In the genomic region with DNA sequence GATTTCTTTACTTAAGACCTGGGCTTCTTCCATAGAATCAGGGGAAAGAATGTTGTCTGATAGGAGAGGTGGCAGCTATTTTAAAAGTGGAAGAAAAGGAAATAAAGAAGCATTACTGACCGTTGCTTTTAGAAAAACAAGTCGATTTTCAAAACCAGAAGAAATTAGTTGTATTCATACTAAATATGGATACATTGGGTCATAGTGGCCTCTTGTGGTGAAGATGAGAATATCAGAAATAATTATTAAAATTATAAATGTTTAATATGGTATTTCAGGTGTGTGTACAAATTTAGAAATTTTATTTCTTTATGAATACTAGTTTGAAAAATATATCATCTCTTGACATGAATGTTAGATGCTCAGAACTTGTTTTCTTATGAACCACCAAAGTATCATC, we compare ENCODE assay signal across 19 mouse cellular contexts.
DNase-seq lines count a peak whose midpoint lies in the region; ATAC-seq and TF ChIP-seq lines count a peak whose summit lies in the region.
"Had no signal": no experiment of that assay in that cellular context is flagged by ENCODE, and none has a peak within 500 bp of the region (broad histone marks: within the 10 kb centered on the region; RNA-seq: fewer than 3 reads in every experiment).

No protein-coding gene starts in this region.

- DNase-seq in forebrain, embryonic 14.5 days (ENCODE audit: low spot score): peak; percentile 37
- DNase-seq in midbrain, embryonic 14.5 days: peak; percentile 67
- DNase-seq in adipocyte (ENCODE audit: low spot score): peak; percentile 23
- DNase-seq: adrenal gland, postnatal 10 days; B cell, adult 2 months; cerebellum, postnatal 14 days; gastrocnemius, postnatal 25 days; lung, adult 2 months; right cerebral cortex, postnatal 14 days had no signal

- no peak overlapping the region for H3K4me3 ChIP-seq in forebrain, embryonic 14.5 days (ENCODE audit: low read depth, low read length)
- H3K4me3 ChIP-seq in forebrain, embryonic 15.5 days: no peak overlapping the region
- no peak overlapping the region for H3K4me3 ChIP-seq in intestine, postnatal 0 days (ENCODE audit: low read depth, low read length)
- no peak overlapping the region for H3K4me3 ChIP-seq in intestine, embryonic 15.5 days (replicated peaks)
- no peak overlapping the region for H3K4me3 ChIP-seq in midbrain, embryonic 14.5 days (replicated peaks; ENCODE audit: low read depth, low read length)
- no peak overlapping the region for H3K4me3 ChIP-seq in midbrain, embryonic 16.5 days (ENCODE audit: low read depth, low read length)
- no peak overlapping the region for H3K4me3 ChIP-seq in kidney, embryonic 15.5 days (replicated peaks)
- H3K4me3 ChIP-seq: hindbrain, embryonic 12.5 days; myocyte; stomach, embryonic 15.5 days had no signal

- no peaks in the 10 kb centered on the region for H3K36me3 ChIP-seq in forebrain, embryonic 14.5 days (ENCODE audit: control insufficient read depth, insufficient read depth, low read length)
- no peaks in the 10 kb centered on the region for H3K36me3 ChIP-seq in forebrain, embryonic 15.5 days
- H3K36me3 ChIP-seq in intestine, postnatal 0 days (ENCODE audit: control insufficient read depth, insufficient read depth): no peaks in the 10 kb centered on the region
- H3K36me3 ChIP-seq in intestine, embryonic 15.5 days: no peaks in the 10 kb centered on the region
- no peaks in the 10 kb centered on the region for H3K36me3 ChIP-seq in midbrain, embryonic 14.5 days (ENCODE audit: control insufficient read depth, insufficient read depth, low read length)
- no peaks in the 10 kb centered on the region for H3K36me3 ChIP-seq in midbrain, embryonic 16.5 days (ENCODE audit: control insufficient read depth, insufficient read depth, low read length)
- H3K36me3 ChIP-seq in kidney, embryonic 15.5 days: no peaks in the 10 kb centered on the region
- H3K36me3 ChIP-seq: hindbrain, embryonic 12.5 days; stomach, embryonic 15.5 days had no signal

- H3K4me1 ChIP-seq in forebrain, embryonic 14.5 days (ENCODE audit: control insufficient read depth, insufficient read depth, low read length): no peaks in the 10 kb centered on the region
- H3K4me1 ChIP-seq in forebrain, embryonic 15.5 days: no peaks in the 10 kb centered on the region
- no peaks in the 10 kb centered on the region for H3K4me1 ChIP-seq in intestine, postnatal 0 days (replicated peaks; ENCODE audit: control insufficient read depth, insufficient read depth, low read length)
- H3K4me1 ChIP-seq in intestine, embryonic 15.5 days (replicated peaks): no peaks in the 10 kb centered on the region
- H3K4me1 ChIP-seq in midbrain, embryonic 14.5 days (ENCODE audit: control insufficient read depth, insufficient read depth, low read length): no peaks in the 10 kb centered on the region
- H3K4me1 ChIP-seq in midbrain, embryonic 16.5 days (ENCODE audit: control insufficient read depth, insufficient read depth, low read length): no peaks in the 10 kb centered on the region
- no peaks in the 10 kb centered on the region for H3K4me1 ChIP-seq in kidney, embryonic 15.5 days
- H3K4me1 ChIP-seq: hindbrain, embryonic 12.5 days; stomach, embryonic 15.5 days had no signal

- H3K9ac ChIP-seq in forebrain, embryonic 14.5 days (ENCODE audit: low read length): no peak overlapping the region
- H3K9ac ChIP-seq in forebrain, embryonic 15.5 days (replicated peaks): no peak overlapping the region
- no peak overlapping the region for H3K9ac ChIP-seq in intestine, postnatal 0 days (ENCODE audit: low read depth, low read length)
- H3K9ac ChIP-seq in intestine, embryonic 15.5 days: no peak overlapping the region
- no peak overlapping the region for H3K9ac ChIP-seq in midbrain, embryonic 14.5 days (replicated peaks; ENCODE audit: low read length)
- no peak overlapping the region for H3K9ac ChIP-seq in midbrain, embryonic 16.5 days (ENCODE audit: low read depth, low read length)
- no peak overlapping the region for H3K9ac ChIP-seq in kidney, embryonic 15.5 days
- H3K9ac ChIP-seq: hindbrain, embryonic 12.5 days; stomach, embryonic 15.5 days had no signal

- ATAC-seq in forebrain, embryonic 14.5 days: no peak
- no peak for ATAC-seq in forebrain, embryonic 15.5 days (replicated peaks)
- no peak for ATAC-seq in intestine, postnatal 0 days
- no peak for ATAC-seq in intestine, embryonic 15.5 days
- no peak for ATAC-seq in midbrain, embryonic 14.5 days (ENCODE audit: low FRiP score, low TSS enrichment)
- no peak for ATAC-seq in midbrain, embryonic 16.5 days
- ATAC-seq in kidney, embryonic 15.5 days (replicated peaks; ENCODE audit: low FRiP score): no peak
- ATAC-seq: intestine, embryonic 16.5 days had no signal

- TF ChIP-seq CTCF in intestine, postnatal 0 days (IDR thresholded peaks at IDR 0.05; ENCODE audit: low read depth): peak; percentile 40

- H3K27ac ChIP-seq in forebrain, embryonic 14.5 days (ENCODE audit: low read depth, low read length): no peak overlapping the region
- H3K27ac ChIP-seq in forebrain, embryonic 15.5 days (replicated peaks): no peak overlapping the region
- no peak overlapping the region for H3K27ac ChIP-seq in intestine, postnatal 0 days (ENCODE audit: low read depth, low read length)
- H3K27ac ChIP-seq in intestine, embryonic 15.5 days: no peak overlapping the region
- no peak overlapping the region for H3K27ac ChIP-seq in midbrain, embryonic 14.5 days (replicated peaks; ENCODE audit: low read depth, low read length)
- H3K27ac ChIP-seq in midbrain, embryonic 16.5 days (ENCODE audit: low read length): no peak overlapping the region
- no peak overlapping the region for H3K27ac ChIP-seq in kidney, embryonic 15.5 days
- H3K27ac ChIP-seq: hindbrain, embryonic 12.5 days; stomach, embryonic 15.5 days had no signal

- no peak overlapping the region for H3K4me2 ChIP-seq in forebrain, embryonic 14.5 days (ENCODE audit: low read length)
- no peak overlapping the region for H3K4me2 ChIP-seq in forebrain, embryonic 15.5 days (replicated peaks)
- H3K4me2 ChIP-seq in intestine, postnatal 0 days (replicated peaks; ENCODE audit: low read depth): no peak overlapping the region
- H3K4me2 ChIP-seq in intestine, embryonic 15.5 days (replicated peaks): no peak overlapping the region
- no peak overlapping the region for H3K4me2 ChIP-seq in midbrain, embryonic 14.5 days (ENCODE audit: low read length)
- no peak overlapping the region for H3K4me2 ChIP-seq in midbrain, embryonic 16.5 days (ENCODE audit: low read length)
- no peak overlapping the region for H3K4me2 ChIP-seq in kidney, embryonic 15.5 days
- H3K4me2 ChIP-seq: hindbrain, embryonic 12.5 days; midbrain, embryonic 11.5 days; stomach, embryonic 15.5 days had no signal

- no peaks in the 10 kb centered on the region for H3K27me3 ChIP-seq in forebrain, embryonic 14.5 days (replicated peaks; ENCODE audit: control insufficient read depth, insufficient read depth, low read length)
- no peaks in the 10 kb centered on the region for H3K27me3 ChIP-seq in forebrain, embryonic 15.5 days
- H3K27me3 ChIP-seq in intestine, postnatal 0 days (replicated peaks; ENCODE audit: control insufficient read depth, insufficient read depth, low read length): no peaks in the 10 kb centered on the region
- no peaks in the 10 kb centered on the region for H3K27me3 ChIP-seq in intestine, embryonic 15.5 days (replicated peaks)
- no peaks in the 10 kb centered on the region for H3K27me3 ChIP-seq in midbrain, embryonic 14.5 days (ENCODE audit: control insufficient read depth, insufficient read depth, low read length)
- H3K27me3 ChIP-seq in midbrain, embryonic 16.5 days (ENCODE audit: control insufficient read depth, insufficient read depth, low read depth, low read length): no peaks in the 10 kb centered on the region
- no peaks in the 10 kb centered on the region for H3K27me3 ChIP-seq in kidney, embryonic 15.5 days
- H3K27me3 ChIP-seq: hindbrain, embryonic 12.5 days; stomach, embryonic 15.5 days had no signal

- H3K9me3 ChIP-seq in forebrain, embryonic 14.5 days (replicated peaks; ENCODE audit: control insufficient read depth, low read length): no peaks in the 10 kb centered on the region
- no peaks in the 10 kb centered on the region for H3K9me3 ChIP-seq in forebrain, embryonic 15.5 days
- no peaks in the 10 kb centered on the region for H3K9me3 ChIP-seq in intestine, postnatal 0 days (ENCODE audit: control insufficient read depth)
- H3K9me3 ChIP-seq in intestine, embryonic 15.5 days: no peaks in the 10 kb centered on the region
- H3K9me3 ChIP-seq in midbrain, embryonic 14.5 days (ENCODE audit: control insufficient read depth, low read length): no peaks in the 10 kb centered on the region
- no peaks in the 10 kb centered on the region for H3K9me3 ChIP-seq in midbrain, embryonic 16.5 days (replicated peaks; ENCODE audit: control insufficient read depth, low read length, poor library complexity, severe bottlenecking)
- H3K9me3 ChIP-seq in kidney, embryonic 15.5 days (replicated peaks): no peaks in the 10 kb centered on the region
- H3K9me3 ChIP-seq: hindbrain, embryonic 12.5 days; stomach, embryonic 15.5 days had no signal

- 52% methylated on average over 2 of the region's 2 CpGs for WGBS in forebrain, embryonic 14.5 days
- WGBS in forebrain, embryonic 15.5 days: 41% methylated on average over 2 of the region's 2 CpGs
- WGBS in intestine, postnatal 0 days: 26% methylated on average over 2 of the region's 2 CpGs
- 37% methylated on average over 2 of the region's 2 CpGs for WGBS in intestine, embryonic 15.5 days
- 51% methylated on average over 2 of the region's 2 CpGs for WGBS in midbrain, embryonic 14.5 days
- WGBS in midbrain, embryonic 16.5 days: 37% methylated on average over 2 of the region's 2 CpGs
- 42% methylated on average over 2 of the region's 2 CpGs for WGBS in kidney, embryonic 15.5 days
